Mouse (Mus musculus) left cerebral cortex, adult 18-20 months (tissue): Measurements from ENCODE around the gene Diras2. TPM values are rescaled to one million over a fixed set of nuclear protein-coding genes. Genes with fewer than 3 reads are reported as not detected.

Source experiments
- DNase-seq, 2 experiments: peaks; one replicate each; pipeline ENCODE4 v3.0.0; 2021 to 2022; ENCODE audit warnings: low spot score in 2 of 2, mixed read lengths in 1 of 2
- total RNA-seq, 2 experiments: library from RNA; stranded (reverse); gene quantifications; 2 replicates each; pipeline ENCODE4 v1.2.3; 2021

Diras2 gene
- total RNA-seq, 2 experiments from 2014 or later, result 149 to 165 TPM

DNA sequence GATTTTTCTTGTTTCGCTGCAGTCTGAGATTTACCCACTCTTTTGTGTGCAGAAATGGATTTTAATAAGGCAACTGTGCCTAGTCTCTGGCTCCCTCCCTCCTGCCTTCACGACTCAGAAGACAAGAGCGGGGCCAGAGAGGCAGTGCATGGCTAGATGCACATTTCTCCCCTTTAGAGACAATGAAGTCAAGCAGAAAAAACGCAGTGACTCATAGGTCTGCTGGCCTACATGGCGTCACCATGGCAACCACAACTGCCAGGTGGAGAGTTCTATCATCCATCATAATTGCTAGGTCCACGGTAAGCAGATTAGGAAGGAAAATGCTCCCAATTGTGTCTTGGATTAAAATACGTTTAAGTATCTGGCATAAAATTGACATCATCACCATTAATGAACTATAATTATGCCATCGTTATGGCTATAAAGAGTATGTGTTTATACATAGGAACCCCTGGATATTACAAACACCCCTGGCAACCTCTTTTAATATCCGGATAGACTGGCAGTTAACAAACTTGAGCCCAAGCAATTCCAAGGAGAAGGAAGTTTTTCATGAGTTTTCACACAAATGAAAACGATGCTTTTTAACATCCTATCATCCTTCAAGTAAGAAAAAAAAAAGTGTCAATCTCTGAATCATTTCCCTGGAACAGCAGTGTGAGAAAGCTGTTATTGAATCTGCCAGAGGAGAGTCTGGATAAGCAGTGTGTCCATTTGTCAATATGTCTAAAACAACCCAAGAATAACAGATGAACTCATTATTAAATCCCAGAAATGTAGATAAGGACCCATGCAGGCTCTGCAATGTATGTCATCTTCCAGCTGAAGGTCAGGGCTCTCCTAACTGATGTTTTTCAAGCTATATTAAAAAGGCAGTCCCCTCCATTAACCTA lies 61.0 kb downstream of the Diras2 start:
- DNase-seq, result peak; percentile 44 to 45

- DNase-seq, result no peak
These were observed 65.9 kb downstream of the Diras2 start for GRCm38 (mm10) chr13:52465141-52465540.

GRCm38 (mm10) chr13:52459982-52460381 lies 71.1 kb downstream of the Diras2 start:
- DNase-seq, result no peak

- peak in 1 of 2 experiments; percentile 49 for DNase-seq
These were observed 73.2 kb downstream of the Diras2 start for GRCm38 (mm10) chr13:52457889-52458324.

DNA sequence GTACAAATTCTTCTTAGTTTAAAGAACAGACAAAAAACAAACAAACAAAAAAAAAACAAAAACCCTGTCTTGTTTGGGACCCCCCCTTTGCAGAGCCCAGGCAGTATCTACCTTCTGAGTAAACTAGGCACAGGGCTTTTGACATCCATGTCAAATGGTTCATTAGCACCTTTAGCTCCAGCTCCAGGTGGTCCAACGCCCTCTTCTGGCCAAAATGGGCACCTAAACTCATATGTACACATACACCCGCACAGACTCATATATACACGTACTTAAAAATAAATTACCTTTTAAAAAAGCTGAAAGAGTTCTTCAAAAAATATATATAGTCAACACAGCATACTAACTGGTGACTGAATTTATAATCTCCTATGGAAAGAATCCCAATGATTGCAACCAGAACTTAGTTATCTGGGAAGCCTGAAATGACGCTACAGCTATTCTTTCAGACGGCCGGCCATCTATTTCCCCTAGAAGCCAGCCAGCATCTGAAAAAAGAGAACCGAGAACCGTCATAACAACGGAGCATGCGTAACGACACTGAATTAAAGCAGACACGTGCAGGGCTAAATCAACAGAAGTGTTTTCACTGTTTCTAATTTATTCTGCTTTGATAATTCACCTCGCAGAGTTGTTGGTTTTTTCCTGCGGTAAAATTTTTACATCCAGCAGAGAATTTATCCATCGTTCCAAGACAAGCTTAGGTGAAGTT lies 73.7 kb downstream of the Diras2 start:
- DNase-seq, result no peak

GRCm38 (mm10) chr13:52455329-52455728 lies 75.8 kb downstream of the Diras2 start:
- DNase-seq, result no peak

GRCm38 (mm10) chr13:52454708-52455250 lies 76.3 kb downstream of the Diras2 start:
- no peak for DNase-seq

Other genes with a start within 250 kb of the Diras2 start
- 1 to 10 TPM; 2.3 to 3.4 TPM for gene Syk, start 51.9 kb upstream of the Diras2 start, total RNA-seq